Mouse (Mus musculus) ovary, postnatal 14 days (tissue): ENCODE measurements around the gene Slc22a4.
A peak's percentile ranks its signal among the peaks of the same experiment; 100 is the strongest.

Experiments used
- DNase-seq: peaks from one replicate; pipeline ENCODE4 v3.0.0; 2022; ENCODE audit warnings: low spot score

The Slc22a4 gene

DNA sequence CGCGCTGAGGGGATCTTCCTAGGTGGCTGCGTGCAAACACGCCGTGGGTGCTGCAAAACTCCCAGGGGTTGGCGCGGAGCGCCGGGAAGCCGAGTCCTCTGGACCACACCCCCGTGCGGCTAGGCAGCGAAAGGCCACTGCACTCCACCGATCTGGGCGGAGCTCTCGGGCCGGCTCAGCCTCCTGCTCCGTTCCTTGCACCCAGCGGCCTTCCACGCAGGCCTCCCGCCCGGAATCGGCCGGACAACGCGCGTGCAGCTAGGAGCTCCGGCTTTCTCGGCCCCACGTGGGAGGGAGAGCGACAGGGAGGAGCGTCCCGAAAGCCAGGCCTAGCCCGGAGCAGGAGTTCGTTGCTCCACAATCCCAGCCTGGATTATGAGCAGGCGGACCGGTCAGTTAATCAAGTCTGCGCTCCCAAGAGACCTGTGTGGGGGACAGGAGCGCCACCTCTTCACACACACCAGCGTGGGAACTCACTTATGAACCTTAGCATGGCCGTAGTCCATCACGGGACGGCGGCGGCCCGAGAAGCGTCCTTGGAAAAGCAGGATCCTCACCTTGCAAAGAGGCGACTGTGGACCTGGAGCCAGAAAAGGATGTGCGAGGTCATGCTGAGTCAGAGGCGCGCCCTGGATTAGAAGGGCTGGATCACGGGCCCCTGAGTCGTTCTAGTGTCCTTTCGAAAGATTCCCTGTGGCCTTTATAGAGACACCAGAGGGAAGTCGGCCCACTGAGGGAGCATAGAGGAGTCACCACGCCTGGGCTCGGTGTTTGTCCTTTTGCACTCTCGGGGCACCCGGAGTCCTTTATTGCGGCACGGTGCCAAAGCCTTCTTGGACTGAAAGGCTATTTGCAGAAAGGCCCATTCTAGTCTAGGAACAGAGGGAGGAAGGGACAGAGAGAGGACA lies at the start of gene Slc22a4:
TSS of gene Slc22a4 (minus strand) at position 47 of the 908 bp plus-strand sequence.
- peak; percentile 69 for DNase-seq

DNA sequence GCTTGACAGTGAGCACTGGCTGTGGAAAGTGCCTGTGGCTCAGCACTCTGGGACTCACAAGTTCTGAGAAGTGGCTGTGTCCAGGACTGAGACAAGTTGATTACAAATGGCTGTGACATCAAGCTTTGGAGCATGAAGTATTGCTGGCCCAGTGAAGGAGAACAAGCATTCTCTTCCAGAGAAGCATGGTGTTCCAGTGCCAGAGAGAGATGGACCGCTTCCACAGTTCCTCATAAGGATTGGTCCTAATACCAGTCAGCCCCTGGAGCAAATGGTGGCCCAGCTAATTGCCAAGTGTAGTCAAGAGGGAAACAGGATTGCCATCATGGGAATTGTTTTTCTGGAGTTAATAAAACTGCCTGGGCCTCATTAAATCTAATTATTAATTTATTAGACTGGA lies 48.2 kb upstream of the Slc22a4 start:
- no peak for DNase-seq

GRCm38 (mm10) chr11:54075353-54075752 lies 47.5 kb upstream of the Slc22a4 start:
- DNase-seq: no peak

DNA sequence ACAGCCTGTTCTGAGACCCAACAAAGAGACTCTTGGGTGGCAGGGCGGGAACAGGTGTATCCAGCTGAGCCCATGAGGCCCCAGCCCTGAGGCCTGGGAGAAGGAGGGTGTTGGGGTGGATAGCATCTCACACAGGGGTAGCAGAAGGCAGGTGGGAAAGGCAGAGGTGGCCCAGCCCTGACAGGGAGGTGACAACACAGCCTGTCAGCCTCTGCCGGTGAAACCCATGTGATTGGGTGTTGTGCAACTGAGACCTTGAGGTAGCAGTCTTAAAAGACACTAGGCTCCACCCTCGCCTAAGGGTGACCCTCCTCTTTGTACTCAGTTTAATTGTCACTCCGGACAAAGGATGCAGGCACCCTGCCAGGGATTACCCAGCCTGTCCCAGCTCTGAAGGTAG lies 45.4 kb upstream of the Slc22a4 start:
- no peak for DNase-seq

GRCm38 (mm10) chr11:54071726-54072445 lies 44.0 kb upstream of the Slc22a4 start:
- no peak for DNase-seq

DNA sequence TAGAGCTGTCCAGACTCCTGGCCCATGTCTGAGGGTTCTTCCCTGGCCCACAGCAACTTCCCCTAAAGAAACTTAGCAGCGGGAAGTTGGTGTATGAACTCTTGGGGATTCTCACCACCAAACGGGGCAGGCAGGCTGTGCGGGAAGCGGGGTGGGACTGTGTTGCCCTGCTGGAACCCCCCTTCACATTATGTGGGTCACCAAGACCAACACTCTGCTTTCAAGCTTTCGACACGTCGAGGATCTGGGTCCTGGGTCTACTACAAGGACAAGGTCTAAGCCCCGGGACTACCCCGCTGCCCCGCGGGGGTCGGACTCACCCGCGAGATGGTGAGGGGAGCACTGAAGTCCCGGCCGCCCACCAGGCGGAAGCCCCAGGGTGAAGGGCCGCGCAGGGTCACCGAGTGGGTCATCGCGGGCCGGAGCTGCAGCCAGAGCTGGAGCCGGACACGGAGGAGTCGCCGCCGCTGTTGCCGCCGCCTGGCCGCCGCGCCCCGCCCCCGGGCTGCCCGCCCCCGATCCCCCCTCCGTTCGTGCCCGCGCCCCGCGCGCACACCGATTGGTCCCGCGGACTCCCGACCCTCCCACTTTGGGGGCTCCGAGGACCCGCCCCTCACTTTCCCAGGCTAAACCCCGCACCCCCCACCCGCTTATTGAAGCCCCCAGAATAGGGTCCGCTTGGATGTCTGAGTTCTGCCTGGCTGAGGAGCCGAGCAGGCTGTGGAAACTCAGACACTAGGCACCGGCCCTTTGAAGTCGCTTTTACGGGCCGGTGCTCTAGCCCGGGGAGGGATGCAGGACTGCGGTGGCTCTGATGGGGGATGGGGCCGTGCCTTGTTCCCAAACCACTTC lies 40.9 kb upstream of the Slc22a4 start, which contains the start of gene Pdlim4:
TSS of gene Pdlim4 (minus strand) at position 495 of the 852 bp plus-strand sequence.
- no peak for DNase-seq

- DNase-seq: no peak
Observed at GRCm38 (mm10) chr11:54067996-54068519, 40.2 kb upstream of the Slc22a4 start.

GRCm38 (mm10) chr11:54067318-54067995 lies 39.6 kb upstream of the Slc22a4 start:
- DNase-seq: no peak

DNA sequence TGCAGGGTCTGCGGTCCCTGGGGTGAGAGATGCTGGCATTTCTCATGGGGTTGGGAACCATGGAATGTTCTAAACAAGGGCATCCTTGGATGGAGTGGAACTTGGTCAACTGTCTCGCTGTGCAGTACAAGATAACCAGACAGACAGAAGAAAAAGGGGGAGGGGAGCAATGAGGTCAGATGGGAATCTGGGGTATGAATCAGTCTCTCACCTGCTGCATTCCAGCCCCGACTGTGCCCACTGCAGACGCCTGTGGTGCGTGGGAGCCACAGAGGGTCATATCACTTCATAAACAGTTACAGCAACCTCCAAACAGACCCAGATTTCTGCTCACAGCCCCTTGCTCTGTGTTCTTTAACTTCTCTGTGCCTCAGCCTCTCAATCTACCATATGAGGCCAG lies 38.5 kb upstream of the Slc22a4 start:
- DNase-seq: no peak

DNA sequence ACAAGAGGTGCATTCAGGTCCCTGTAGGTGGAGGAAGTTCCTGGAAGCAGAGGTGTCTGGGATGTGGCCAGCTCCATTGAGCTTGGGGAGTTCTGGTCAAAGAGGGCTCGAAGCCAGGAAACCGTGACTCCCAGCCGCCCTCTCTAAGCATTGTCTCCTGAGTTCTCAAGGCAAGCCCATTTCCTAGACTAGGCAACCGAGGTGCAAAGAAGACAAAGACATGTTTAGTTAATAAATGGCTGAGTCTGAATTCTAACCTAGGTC lies 38.0 kb upstream of the Slc22a4 start:
- DNase-seq: no peak

DNA sequence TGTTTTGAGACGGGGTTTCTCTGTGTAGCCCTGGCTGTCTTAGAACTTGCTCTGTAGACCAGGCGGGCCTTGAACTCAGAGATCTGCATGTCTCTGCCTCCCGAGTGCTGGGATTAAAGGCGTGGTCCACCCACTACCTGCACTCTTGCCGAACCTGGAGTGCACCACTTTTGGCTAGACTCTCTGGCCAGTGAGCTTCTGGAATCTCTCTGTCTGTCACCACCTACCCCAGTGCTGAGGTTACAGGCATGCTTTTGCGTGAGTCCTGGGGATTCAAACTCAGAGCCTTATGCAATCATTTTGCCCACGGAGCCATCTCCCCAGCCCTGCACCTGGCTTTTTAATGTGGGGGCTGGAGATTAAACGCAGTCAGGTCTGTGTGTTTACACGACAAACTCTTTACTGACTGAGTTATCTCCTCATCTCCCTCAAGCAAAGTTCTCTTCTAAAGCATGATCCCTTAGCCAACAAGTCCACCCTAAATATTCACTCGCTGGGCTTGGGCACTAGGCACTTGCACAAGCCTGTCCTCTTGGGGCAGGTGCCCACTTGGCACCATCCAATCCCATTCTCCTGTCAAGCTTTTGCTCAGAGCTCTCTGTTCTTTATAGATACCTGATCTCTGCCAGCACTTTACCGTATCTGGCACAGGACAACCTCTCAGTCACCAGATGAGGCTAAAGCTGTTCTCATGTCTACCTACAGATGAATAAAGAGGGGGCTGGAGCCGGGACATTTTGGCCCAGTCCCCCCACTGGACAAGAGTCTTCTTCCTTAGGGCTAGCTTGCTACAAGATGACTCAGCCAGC lies 37.4 kb upstream of the Slc22a4 start:
- DNase-seq: no peak

DNA sequence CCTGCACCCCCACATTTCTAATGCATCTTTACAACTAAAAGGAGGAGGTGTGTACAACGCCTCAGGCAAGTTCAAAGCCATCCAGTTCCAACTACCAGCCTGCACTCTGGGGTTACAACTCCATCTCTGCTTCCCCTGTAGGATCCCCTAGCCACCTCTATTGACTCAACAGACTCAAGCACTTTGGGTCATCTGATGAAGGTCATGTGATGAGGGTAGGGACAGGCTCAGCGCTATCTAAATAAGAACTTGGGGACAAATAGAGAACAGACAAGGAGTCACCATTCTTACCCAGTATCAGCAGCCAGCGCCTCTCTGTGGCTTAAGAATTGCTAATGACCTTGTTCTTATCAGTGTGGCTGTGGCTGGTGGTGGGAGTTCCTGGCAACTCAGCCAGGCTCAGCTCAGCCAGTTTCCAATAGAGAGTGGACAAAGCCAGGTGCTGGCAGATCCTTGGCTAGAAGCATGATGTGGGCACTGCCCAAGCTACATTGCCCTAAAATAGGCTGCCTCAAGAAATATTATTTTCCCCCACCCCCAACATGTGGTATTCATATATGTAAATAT lies 36.6 kb upstream of the Slc22a4 start:
- DNase-seq: no peak

DNA sequence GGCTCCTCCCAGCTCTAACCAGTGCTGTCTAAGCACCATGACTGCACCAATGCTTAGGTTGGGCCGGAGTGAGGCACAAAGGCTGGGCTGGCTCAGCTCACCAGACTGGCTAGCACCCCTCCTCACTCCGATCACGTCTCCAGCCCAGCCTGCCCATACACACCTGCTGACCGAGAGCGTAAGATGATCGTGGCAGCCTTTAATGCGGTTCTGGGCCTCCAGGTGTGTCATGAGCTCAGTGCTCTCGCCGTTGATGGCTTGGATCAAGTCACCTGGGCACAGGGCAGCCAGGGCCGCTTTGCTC lies 35.5 kb upstream of the Slc22a4 start:
- no peak for DNase-seq

GRCm38 (mm10) chr11:54062753-54063471 lies 35.0 kb upstream of the Slc22a4 start:
- no peak for DNase-seq

GRCm38 (mm10) chr11:54062086-54062752 lies 34.3 kb upstream of the Slc22a4 start:
- DNase-seq: no peak

DNA sequence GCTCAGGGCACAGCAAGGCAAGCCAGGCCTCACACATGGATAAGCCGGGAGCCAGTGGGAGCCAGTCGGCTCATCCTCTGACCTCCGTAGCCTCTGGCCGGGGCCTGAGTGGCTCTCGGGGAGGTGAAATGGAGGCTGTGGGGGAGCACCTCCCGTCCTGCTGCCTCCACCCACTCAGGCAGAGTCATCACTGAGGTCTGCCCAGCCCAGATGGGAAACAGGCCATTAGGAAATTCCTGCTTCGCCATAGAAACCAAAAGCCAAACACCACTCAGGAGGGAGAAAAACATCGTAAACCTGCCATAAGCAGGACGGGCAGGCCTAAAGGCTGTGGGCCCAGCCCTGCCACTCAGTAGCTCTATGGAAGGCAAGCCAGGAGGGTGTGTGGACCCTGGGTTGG lies 32.4 kb upstream of the Slc22a4 start:
- DNase-seq: no peak

DNA sequence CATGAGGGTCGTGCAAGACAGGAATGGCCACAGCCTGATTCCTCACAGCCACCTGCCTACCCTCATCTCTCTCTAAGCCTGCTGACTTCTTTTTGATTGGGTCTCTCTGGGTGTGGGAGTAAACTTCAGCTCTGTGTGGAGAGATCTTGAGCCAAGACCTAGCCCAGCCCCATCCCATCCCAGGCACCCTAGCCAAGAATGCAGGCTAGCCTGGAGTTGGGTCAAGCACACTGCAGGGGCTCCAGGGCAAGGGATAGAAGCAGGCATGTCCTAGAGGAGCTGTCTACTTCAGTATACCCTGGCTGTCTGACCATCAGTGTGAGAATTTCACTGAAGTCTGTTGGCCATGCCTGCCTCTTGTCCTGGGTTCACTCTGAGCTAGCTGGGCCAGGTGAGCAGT lies 31.6 kb upstream of the Slc22a4 start:
- DNase-seq: no peak

DNA sequence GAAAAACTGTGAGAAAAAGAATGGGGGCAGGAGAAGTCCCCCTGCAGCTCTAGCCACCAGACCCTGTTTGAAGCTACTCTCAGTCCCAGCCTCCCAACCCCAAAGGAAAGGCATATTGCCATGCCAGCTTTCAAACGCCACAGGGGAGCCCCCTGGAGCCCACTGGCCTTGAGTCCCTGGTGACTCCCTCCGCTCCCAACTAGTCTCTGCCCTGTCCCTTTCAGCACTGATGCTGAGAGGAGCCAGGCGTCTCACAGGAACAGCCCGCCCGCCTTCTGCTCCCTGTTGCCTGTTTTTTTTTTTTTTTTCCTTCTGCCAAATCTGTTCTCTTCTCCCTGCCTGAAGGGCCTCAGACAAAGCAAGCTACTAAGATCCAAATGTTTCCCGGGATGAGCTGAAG lies 30.8 kb upstream of the Slc22a4 start:
- DNase-seq: no peak

DNA sequence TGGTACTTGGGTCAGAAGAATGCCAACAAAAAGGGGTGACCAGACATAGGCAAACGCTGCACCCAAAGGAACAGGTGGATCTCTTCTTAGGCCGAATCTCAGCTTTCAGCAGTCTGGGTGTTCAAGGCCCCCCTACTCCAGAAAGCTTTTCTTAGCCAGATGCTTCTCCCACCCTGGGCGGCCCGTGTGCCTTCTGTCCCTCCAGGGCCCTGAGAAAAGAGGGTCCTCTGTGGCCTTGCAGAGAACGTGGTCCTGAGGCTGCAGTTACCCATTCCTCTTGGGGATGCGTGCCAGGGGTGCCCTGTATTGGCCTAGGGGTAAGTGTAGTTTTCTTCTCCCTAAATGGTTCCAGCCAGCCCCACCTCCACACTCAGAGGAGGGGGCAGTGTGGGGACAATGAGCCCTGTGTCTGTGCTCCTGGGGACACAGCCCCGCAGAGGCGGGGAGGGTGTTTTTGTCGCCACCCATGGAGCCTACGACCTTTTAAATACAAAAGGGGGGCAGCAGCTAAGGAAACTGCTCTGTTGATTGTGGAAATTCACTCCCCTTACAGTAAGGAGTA lies 30.2 kb upstream of the Slc22a4 start:
- DNase-seq: no peak
